In genomic region chr14:51912391-51913061, GRCm38 (mm10) we compare ENCODE assay signal across 8 mouse cellular contexts. TPM values are rescaled to one million over a fixed set of nuclear protein-coding genes. Genes with fewer than 3 reads are reported as not detected.
DNase-seq lines count a peak whose midpoint lies in the region; ATAC-seq and TF ChIP-seq lines count a peak whose summit lies in the region.

No protein-coding gene starts in this region.

- peaks cover 8% of the 10 kb centered on the region; the same call in 1 of the 2 replicates for H3K4me1 ChIP-seq in lung, postnatal 0 days (ENCODE audit: insufficient read depth, low read depth, low read length)
- peaks cover 26% of the 10 kb centered on the region for H3K4me1 ChIP-seq in forebrain, embryonic 10.5 days
- 0 out of 2 replicates have a peak, but pooled peaks cover 3% of the 10 kb centered on the region for H3K4me1 ChIP-seq in hindbrain, postnatal 0 days (ENCODE audit: insufficient read depth, low read length)
- H3K4me1 ChIP-seq in liver, postnatal 0 days (ENCODE audit: insufficient read depth): peaks cover 31% of the 10 kb centered on the region

- TF ChIP-seq CTCF in lung, postnatal 0 days (IDR thresholded peaks at IDR 0.05): no peak
- no peak for TF ChIP-seq CTCF in hindbrain, postnatal 0 days (IDR thresholded peaks at IDR 0.05; ENCODE audit: low read depth)
- TF ChIP-seq CTCF in liver, postnatal 0 days (IDR thresholded peaks at IDR 0.05; ENCODE audit: low read depth): no peak

- H3K36me3 ChIP-seq in lung, postnatal 0 days (ENCODE audit: insufficient read depth, low read length): no peaks in the 10 kb centered on the region
- H3K36me3 ChIP-seq in forebrain, embryonic 10.5 days (replicated peaks): no peaks in the 10 kb centered on the region
- peaks cover 6% of the 10 kb centered on the region; the same call in 1 of the 2 replicates for H3K36me3 ChIP-seq in hindbrain, postnatal 0 days (ENCODE audit: insufficient read depth, low read length)
- peaks cover 20% of the 10 kb centered on the region for H3K36me3 ChIP-seq in liver, postnatal 0 days (replicated peaks; ENCODE audit: insufficient read depth, low read length)

- no peak for TF ChIP-seq EP300 in lung, postnatal 0 days (IDR thresholded peaks at IDR 0.05)
- TF ChIP-seq EP300 in liver, postnatal 0 days (IDR thresholded peaks at IDR 0.05; ENCODE audit: low read depth): peak; percentile 66; the same call in 1 of the 2 replicates

- H3K9me3 ChIP-seq in lung, postnatal 0 days (ENCODE audit: low read length): no peaks in the 10 kb centered on the region
- no peaks in the 10 kb centered on the region for H3K9me3 ChIP-seq in forebrain, embryonic 10.5 days
- no peaks in the 10 kb centered on the region for H3K9me3 ChIP-seq in hindbrain, postnatal 0 days (ENCODE audit: low read length)
- no peaks in the 10 kb centered on the region for H3K9me3 ChIP-seq in liver, postnatal 0 days (ENCODE audit: low read length)

- peak overlapping the region; percentile 78 for H3K4me2 ChIP-seq in lung, postnatal 0 days (replicated peaks; ENCODE audit: low read depth, low read length)
- peak overlapping the region; percentile 98 for H3K4me2 ChIP-seq in hindbrain, postnatal 0 days (ENCODE audit: low read depth, low read length)
- H3K4me2 ChIP-seq in liver, postnatal 0 days (ENCODE audit: low read depth, low read length): peak overlapping the region; percentile 88

- ATAC-seq in lung, postnatal 0 days: no peak
- ATAC-seq in hindbrain, postnatal 0 days: peak; percentile 8
- peak; percentile 80 for ATAC-seq in liver, postnatal 0 days
- no peak for ATAC-seq in activated CD4-positive, CD25-positive, alpha-beta regulatory T cell, adult 4 months
- no peak for ATAC-seq in granulocyte monocyte progenitor cell, adult 5-6 weeks (replicated peaks; ENCODE audit: poor library complexity, severe bottlenecking)

- peak overlapping the region; percentile 57 for H3K4me3 ChIP-seq in lung, postnatal 0 days (ENCODE audit: low read depth, low read length)
- peak overlapping the region; percentile 63 for H3K4me3 ChIP-seq in forebrain, embryonic 10.5 days
- peak overlapping the region; percentile 62 for H3K4me3 ChIP-seq in hindbrain, postnatal 0 days (ENCODE audit: low read length)
- H3K4me3 ChIP-seq in liver, postnatal 0 days (ENCODE audit: low read depth, low read length): peak overlapping the region; percentile 60

- peak overlapping the region; percentile 74 for H3K9ac ChIP-seq in lung, postnatal 0 days (replicated peaks; ENCODE audit: low read depth)
- H3K9ac ChIP-seq in hindbrain, postnatal 0 days (replicated peaks; ENCODE audit: low read length): peak overlapping the region; percentile 69
- peak overlapping the region; percentile 65 for H3K9ac ChIP-seq in liver, postnatal 0 days (replicated peaks)

- peak overlapping the region; percentile 94 for H3K27ac ChIP-seq in lung, postnatal 0 days (ENCODE audit: low read length)
- H3K27ac ChIP-seq in forebrain, embryonic 10.5 days: peak overlapping the region; percentile 73
- H3K27ac ChIP-seq in hindbrain, postnatal 0 days: peak overlapping the region; percentile 92
- peak overlapping the region; percentile 92 for H3K27ac ChIP-seq in liver, postnatal 0 days (ENCODE audit: low read depth)

- no peaks in the 10 kb centered on the region for H3K27me3 ChIP-seq in lung, postnatal 0 days (replicated peaks; ENCODE audit: insufficient read depth, low read length)
- H3K27me3 ChIP-seq in forebrain, embryonic 10.5 days (ENCODE audit: poor library complexity, severe bottlenecking): peaks cover 48% of the 10 kb centered on the region
- no peaks in the 10 kb centered on the region for H3K27me3 ChIP-seq in hindbrain, postnatal 0 days (ENCODE audit: insufficient read depth, low read length)
- H3K27me3 ChIP-seq in liver, postnatal 0 days (ENCODE audit: insufficient read depth, low read length): peaks cover 4% of the 10 kb centered on the region; the same call in 1 of the 2 replicates

- no peak for DNase-seq in lung, postnatal 0 days (ENCODE audit: low spot score)
- no peak for DNase-seq in lung, postnatal 36 days
- no peak for DNase-seq in forebrain, embryonic 10.5 days (ENCODE audit: extremely low spot score, low spot score)
- peak; percentile 18 for DNase-seq in hindbrain, postnatal 0 days (ENCODE audit: low spot score)
- peak; percentile 56 for DNase-seq in liver, postnatal 0 days
- DNase-seq in spleen, adult 12 weeks (ENCODE audit: low spot score): no peak

- WGBS in lung, postnatal 0 days: 10% methylated on average over 14 of the region's 14 CpGs
- 8% methylated on average over 14 of the region's 14 CpGs for WGBS in forebrain, embryonic 10.5 days
- WGBS in hindbrain, postnatal 0 days: 7% methylated on average over 14 of the region's 14 CpGs
- 12% methylated on average over 14 of the region's 14 CpGs for WGBS in liver, postnatal 0 days (ENCODE audit: insufficient replicate concordance)

RNA-seq across cellular contexts. Expression of gene Ndrg2, which starts 1.4 kb away (rescaled TPM):
- 94.9 and 103 TPM in 2 replicates for polyA plus RNA-seq in lung, postnatal 0 days (2015; fragmentation: Nextera tagmentation; extraction: Ambion mirVana)
- polyA plus RNA-seq in forebrain, embryonic 10.5 days (2016; fragmentation: Nextera tagmentation; extraction: Ambion mirVana): 9.0 and 9.1 TPM in 2 replicates
- 514 and 732 TPM in 2 replicates for total RNA-seq in hindbrain, postnatal 0 days (2014; rRNA removed)
- polyA plus RNA-seq in hindbrain, postnatal 0 days (2015; fragmentation: Nextera tagmentation; extraction: Ambion mirVana): 543 and 625 TPM in 2 replicates
- polyA plus RNA-seq in liver, postnatal 0 days (2015; fragmentation: Nextera tagmentation; extraction: Ambion mirVana): 346 and 352 TPM in 2 replicates
- 10 to 100 TPM; 16.2 to 18.5 TPM for polyA plus RNA-seq in activated CD4-positive, CD25-positive, alpha-beta regulatory T cell, adult 4 months (2017; shearing (Covaris generic))
- 5.4 and 6.2 TPM in 2 replicates for total RNA-seq in granulocyte monocyte progenitor cell, adult 5-6 weeks (2014; fragmentation: Nextera tagmentation)
- 8.7 and 11.4 TPM in 2 replicates for total RNA-seq in granulocyte monocyte progenitor cell, adult 5-6 weeks (2017)

RNA-seq across cellular contexts. Expression of gene Tppp2, which starts 5.7 kb away (rescaled TPM):
- polyA plus RNA-seq in lung, postnatal 0 days (2015; fragmentation: Nextera tagmentation; extraction: Ambion mirVana): not detected in 2 replicates
- polyA plus RNA-seq in forebrain, embryonic 10.5 days (2016; fragmentation: Nextera tagmentation; extraction: Ambion mirVana): not detected in 2 replicates
- not detected in 2 replicates for total RNA-seq in hindbrain, postnatal 0 days (2014; rRNA removed)
- polyA plus RNA-seq in hindbrain, postnatal 0 days (2015; fragmentation: Nextera tagmentation; extraction: Ambion mirVana): not detected in 2 replicates
- polyA plus RNA-seq in liver, postnatal 0 days (2015; fragmentation: Nextera tagmentation; extraction: Ambion mirVana): not detected in 2 replicates
- polyA plus RNA-seq in activated CD4-positive, CD25-positive, alpha-beta regulatory T cell, adult 4 months (2017; shearing (Covaris generic)): not detected
- total RNA-seq in granulocyte monocyte progenitor cell, adult 5-6 weeks (2014; fragmentation: Nextera tagmentation): not detected in 2 replicates
- total RNA-seq in granulocyte monocyte progenitor cell, adult 5-6 weeks (2017): not detected in 2 replicates

RNA-seq across cellular contexts. Expression of gene Rnase13, which starts 10.0 kb away (rescaled TPM):
- not detected in 2 replicates for polyA plus RNA-seq in lung, postnatal 0 days (2015; fragmentation: Nextera tagmentation; extraction: Ambion mirVana)
- polyA plus RNA-seq in forebrain, embryonic 10.5 days (2016; fragmentation: Nextera tagmentation; extraction: Ambion mirVana): not detected in 2 replicates
- total RNA-seq in hindbrain, postnatal 0 days (2014; rRNA removed): not detected in 2 replicates
- polyA plus RNA-seq in hindbrain, postnatal 0 days (2015; fragmentation: Nextera tagmentation; extraction: Ambion mirVana): not detected in 2 replicates
- not detected in 2 replicates for polyA plus RNA-seq in liver, postnatal 0 days (2015; fragmentation: Nextera tagmentation; extraction: Ambion mirVana)
- not detected for polyA plus RNA-seq in activated CD4-positive, CD25-positive, alpha-beta regulatory T cell, adult 4 months (2017; shearing (Covaris generic))
- total RNA-seq in granulocyte monocyte progenitor cell, adult 5-6 weeks (2014; fragmentation: Nextera tagmentation): not detected in 2 replicates
- total RNA-seq in granulocyte monocyte progenitor cell, adult 5-6 weeks (2017): not detected in 2 replicates

RNA-seq across cellular contexts. Expression of gene Slc39a2, which starts 19.8 kb away (rescaled TPM):
- 3.7 and 3.8 TPM in 2 replicates for polyA plus RNA-seq in lung, postnatal 0 days (2015; fragmentation: Nextera tagmentation; extraction: Ambion mirVana)
- polyA plus RNA-seq in forebrain, embryonic 10.5 days (2016; fragmentation: Nextera tagmentation; extraction: Ambion mirVana): 0.50 and 0.77 TPM in 2 replicates
- 0.89 and 2.4 TPM in 2 replicates for total RNA-seq in hindbrain, postnatal 0 days (2014; rRNA removed)
- 0.61 and 0.64 TPM in 2 replicates for polyA plus RNA-seq in hindbrain, postnatal 0 days (2015; fragmentation: Nextera tagmentation; extraction: Ambion mirVana)
- 0.06 and 0.07 TPM in 2 replicates for polyA plus RNA-seq in liver, postnatal 0 days (2015; fragmentation: Nextera tagmentation; extraction: Ambion mirVana)
- polyA plus RNA-seq in activated CD4-positive, CD25-positive, alpha-beta regulatory T cell, adult 4 months (2017; shearing (Covaris generic)): under 1 TPM in 1 of 2 experiments, not detected in 1; 0.70 TPM
- 0.49 and 1.4 TPM in 2 replicates for total RNA-seq in granulocyte monocyte progenitor cell, adult 5-6 weeks (2014; fragmentation: Nextera tagmentation)
- 0.09 and 0.21 TPM in 2 replicates for total RNA-seq in granulocyte monocyte progenitor cell, adult 5-6 weeks (2017)

RNA-seq across cellular contexts. Expression of gene Mettl17, which starts 27.9 kb away (rescaled TPM):
- polyA plus RNA-seq in lung, postnatal 0 days (2015; fragmentation: Nextera tagmentation; extraction: Ambion mirVana): 25.3 and 33.9 TPM in 2 replicates
- 43.3 and 59.9 TPM in 2 replicates for polyA plus RNA-seq in forebrain, embryonic 10.5 days (2016; fragmentation: Nextera tagmentation; extraction: Ambion mirVana)
- 33.1 and 41.9 TPM in 2 replicates for total RNA-seq in hindbrain, postnatal 0 days (2014; rRNA removed)
- polyA plus RNA-seq in hindbrain, postnatal 0 days (2015; fragmentation: Nextera tagmentation; extraction: Ambion mirVana): 61.8 and 72.5 TPM in 2 replicates
- polyA plus RNA-seq in liver, postnatal 0 days (2015; fragmentation: Nextera tagmentation; extraction: Ambion mirVana): 9.4 and 10.8 TPM in 2 replicates
- polyA plus RNA-seq in activated CD4-positive, CD25-positive, alpha-beta regulatory T cell, adult 4 months (2017; shearing (Covaris generic)): 10 to 100 TPM; 35.7 to 44.6 TPM
- total RNA-seq in granulocyte monocyte progenitor cell, adult 5-6 weeks (2014; fragmentation: Nextera tagmentation): 15.4 and 22.2 TPM in 2 replicates
- 13.1 and 34.7 TPM in 2 replicates for total RNA-seq in granulocyte monocyte progenitor cell, adult 5-6 weeks (2017)

Comparison
In these comparisons a context has a peak if more than half of its experiments do, and no peak if none do; other contexts are left out.
1. ATAC-seq: peak in hindbrain, postnatal 0 days (single experiment) and liver, postnatal 0 days (single experiment); none in lung, postnatal 0 days (single experiment), activated CD4-positive, CD25-positive, alpha-beta regulatory T cell, adult 4 months (single experiment) and granulocyte monocyte progenitor cell, adult 5-6 weeks (single experiment).
2. DNase-seq: peak in hindbrain, postnatal 0 days (single experiment) and liver, postnatal 0 days (single experiment); none in lung, postnatal 0 days (single experiment), lung, postnatal 36 days (single experiment), forebrain, embryonic 10.5 days (single experiment) and spleen, adult 12 weeks (single experiment).
3. Peak in every context shown above with its lines, with median percentiles within 50 percentile points of each other: H3K27ac ChIP-seq, H3K4me2 ChIP-seq, H3K4me3 ChIP-seq and H3K9ac ChIP-seq.